Mouse (Mus musculus): Measurements from ENCODE around the gene Cuta. TPM values are rescaled to one million over a fixed set of nuclear protein-coding genes. Genes with fewer than 3 reads are reported as not detected.

The Cuta gene
- polyA plus RNA-seq, 1 experiment, result 120 TPM

GRCm38 (mm10) chr17:26956895-26957294 is 17.5 kb upstream of the Cuta start:
- no peak for DNase-seq (ENCODE audit: extremely low spot score in 1 of 2, low spot score in 1 of 2)

- no peak for DNase-seq (ENCODE audit: extremely low spot score in 1 of 2, low spot score in 1 of 2)
These were observed 16.9 kb upstream of the Cuta start for GRCm38 (mm10) chr17:26956309-26956708.

- DNase-seq (ENCODE audit: extremely low spot score in 1 of 2, low spot score in 1 of 2), result no peak
These were observed 14.4 kb upstream of the Cuta start for GRCm38 (mm10) chr17:26953726-26954125.

GRCm38 (mm10) chr17:26953201-26953600 is 13.8 kb upstream of the Cuta start:
- no peak for DNase-seq (ENCODE audit: extremely low spot score in 1 of 2, low spot score in 1 of 2)

GRCm38 (mm10) chr17:26951952-26952877 is 12.8 kb upstream of the Cuta start:
- DNase-seq (ENCODE audit: extremely low spot score in 1 of 2, low spot score in 1 of 2), result no peak

GRCm38 (mm10) chr17:26951406-26951805 is 12.0 kb upstream of the Cuta start:
- DNase-seq (ENCODE audit: extremely low spot score in 1 of 2, low spot score in 1 of 2), result peak in 1 of 2 experiments; percentile 85

- no peak for DNase-seq (ENCODE audit: extremely low spot score in 1 of 2, low spot score in 1 of 2)
These were observed 11.4 kb upstream of the Cuta start for GRCm38 (mm10) chr17:26950560-26951288.

GRCm38 (mm10) chr17:26949866-26950265 is 10.5 kb upstream of the Cuta start:
- DNase-seq (ENCODE audit: extremely low spot score in 1 of 2, low spot score in 1 of 2), result no peak

GRCm38 (mm10) chr17:26949051-26949577 is 9.7 kb upstream of the Cuta start:
- no peak for DNase-seq (ENCODE audit: extremely low spot score in 1 of 2, low spot score in 1 of 2)

GRCm38 (mm10) chr17:26948316-26949050 is 9.1 kb upstream of the Cuta start:
- peak in 1 of 2 experiments; percentile 51 for DNase-seq (ENCODE audit: extremely low spot score in 1 of 2, low spot score in 1 of 2)

- DNase-seq (ENCODE audit: extremely low spot score in 1 of 2, low spot score in 1 of 2), result peak in 1 of 2 experiments; percentile 60
These were observed 8.1 kb upstream of the Cuta start for GRCm38 (mm10) chr17:26947231-26948100.

GRCm38 (mm10) chr17:26946567-26946966 is 7.2 kb upstream of the Cuta start:
- peak in 1 of 2 experiments; percentile 77 for DNase-seq (ENCODE audit: extremely low spot score in 1 of 2, low spot score in 1 of 2)

GRCm38 (mm10) chr17:26945824-26946495 is 6.6 kb upstream of the Cuta start:
- DNase-seq (ENCODE audit: extremely low spot score in 1 of 2, low spot score in 1 of 2), result peak in 1 of 2 experiments; percentile 71

GRCm38 (mm10) chr17:26941841-26942570 is 2.6 kb upstream of the Cuta start:
- no peak for DNase-seq (ENCODE audit: extremely low spot score in 1 of 2, low spot score in 1 of 2)

GRCm38 (mm10) chr17:26941031-26941789 is 1.8 kb upstream of the Cuta start, which contains the start of gene Syngap1:
TSS of gene Syngap1 (plus strand) at chr17:26941253.
- peak in 1 of 2 experiments; percentile 58 for DNase-seq (ENCODE audit: extremely low spot score in 1 of 2, low spot score in 1 of 2)

GRCm38 (mm10) chr17:26939973-26940300 is 568 bp upstream of the Cuta start:
- DNase-seq (ENCODE audit: extremely low spot score in 1 of 2, low spot score in 1 of 2), result no peak

- no peak for DNase-seq (ENCODE audit: extremely low spot score in 1 of 2, low spot score in 1 of 2)
These were observed 638 bp downstream of the Cuta start for GRCm38 (mm10) chr17:26938731-26939130.
